Comparison of ENCODE assay signal across 8 mouse cellular contexts in the genomic region with DNA sequence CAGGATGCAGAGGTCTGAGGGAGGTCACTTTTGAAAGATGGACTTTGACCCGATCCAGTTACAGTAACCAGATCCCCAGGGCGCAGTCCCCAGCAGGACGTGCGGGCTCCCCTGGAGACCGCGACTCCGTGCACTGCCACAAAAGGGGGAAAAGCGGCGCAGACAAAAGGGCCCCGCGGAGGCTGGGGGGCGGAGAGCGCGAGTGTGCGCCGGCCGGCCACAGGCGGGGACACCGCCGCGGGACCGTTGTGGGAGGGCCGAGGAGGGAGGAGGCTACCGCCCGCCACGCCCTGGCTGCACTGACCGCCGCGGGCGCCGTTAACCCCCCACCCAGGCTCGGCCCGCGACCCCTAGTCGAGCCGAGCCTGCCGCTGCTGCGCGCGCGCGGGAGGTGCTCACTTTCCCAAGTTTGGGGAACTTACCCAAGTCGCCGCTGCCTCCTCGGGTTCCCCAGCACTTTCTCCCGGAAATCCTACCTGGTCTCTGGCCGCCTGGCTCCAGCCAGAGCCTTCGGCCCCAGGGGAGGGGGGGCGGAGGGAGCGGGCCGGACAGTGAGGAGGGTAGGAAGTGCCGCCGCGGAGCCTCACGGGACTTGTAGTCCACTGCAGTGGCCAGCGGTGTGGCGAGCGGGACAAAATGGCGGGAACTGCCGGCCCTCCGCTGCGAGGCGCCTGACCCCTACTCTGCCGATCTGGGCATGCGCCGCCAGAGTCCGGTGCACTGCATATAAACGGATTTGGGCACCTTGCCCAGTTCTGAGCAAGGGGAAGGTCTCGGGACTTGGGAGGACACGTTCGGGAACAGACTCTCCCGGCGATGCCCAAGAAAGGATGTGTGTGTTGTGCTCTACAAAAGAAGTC. TPM values are rescaled to one million over a fixed set of nuclear protein-coding genes. Genes with fewer than 3 reads are reported as not detected.
DNase-seq lines count a peak whose midpoint lies in the region; ATAC-seq and TF ChIP-seq lines count a peak whose summit lies in the region.

A gene (minus strand): TSS at position 567 of the 860 bp plus-strand sequence.

- H3K4me2 ChIP-seq in hindbrain, embryonic 15.5 days, result peak within 1 kb of the TSS; percentile 78

- TF ChIP-seq CTCF in Patski (IDR thresholded peaks at IDR 0.05), result no peak

- no peaks in the 10 kb centered on the region for H3K27me3 ChIP-seq in Patski
- H3K27me3 ChIP-seq in hindbrain, embryonic 15.5 days, result no peaks in the 10 kb centered on the region

- in situ Hi-C loops in Patski (cut with MboI; ENCODE audit: low pct_unique_long_range_greater_than_20kb), result loop anchor here (5.0 kb wide), 1 partner anchor 90 kb away; a partner anchor contains a TSS

- H3K27ac ChIP-seq in hindbrain, embryonic 15.5 days (replicated peaks), result peak within 1 kb of the TSS; percentile 94

- CTCF ChIA-PET in Patski (lab: Charles Lee), result no interaction called here

- peaks cover 9% of the 10 kb centered on the region for H3K4me1 ChIP-seq in hindbrain, embryonic 15.5 days (replicated peaks)

- H3K9me3 ChIP-seq in hindbrain, embryonic 15.5 days, result no peaks in the 10 kb centered on the region

- under 1% methylated on average over 73 of the region's 73 CpGs for WGBS in hindbrain, embryonic 15.5 days

- no peaks in the 10 kb centered on the region for H3K36me3 ChIP-seq in hindbrain, embryonic 15.5 days

- POLR2A ChIA-PET in Patski (lab: Charles Lee), result interaction anchor here (1.3 kb wide), 1 partner anchor 42 kb away, joined by 4 read pairs; a partner anchor contains a TSS

- H3K9ac ChIP-seq in hindbrain, embryonic 15.5 days, result peak within 1 kb of the TSS; percentile 78

- ATAC-seq in Patski, result peak; percentile 91
- peak; percentile 98 for ATAC-seq in hindbrain, embryonic 15.5 days (ENCODE audit: low FRiP score, low read depth)

- H3K4me3 ChIP-seq in hindbrain, embryonic 15.5 days, result peak within 1 kb of the TSS; percentile 97

- peak; percentile 80 for DNase-seq in Patski (ENCODE audit: low read depth, low spot score)
- peak; percentile 93 to 95 for DNase-seq in cerebellum, postnatal 14 days
- DNase-seq in frontal cortex, postnatal 25 days (ENCODE audit: low spot score in 2 of 2), result peak; percentile 77 to 80
- DNase-seq in left cerebral cortex, adult 11 months (ENCODE audit: low spot score), result peak; percentile 88
- DNase-seq in lung, postnatal 4 days, result peak; percentile 98 to 99
- peak; percentile 89 for DNase-seq in retina, postnatal 7 days (ENCODE audit: low read depth, low spot score)
- DNase-seq in urinary bladder, adult 2 months (ENCODE audit: low spot score), result peak; percentile 96

RNA-seq across cellular contexts. Expression of the gene that starts here (rescaled TPM):
- 60.4 TPM for polyA plus RNA-seq in Patski (2021)
- polyA plus RNA-seq in hindbrain, embryonic 15.5 days (2015; fragmentation: Nextera tagmentation; extraction: Ambion mirVana), result 8.0 and 8.1 TPM in 2 replicates
- polyA plus RNA-seq in urinary bladder, adult 2 months (2012; rRNA removed), result 9.1 and 14.1 TPM in 2 replicates

Comparison
In these comparisons a context has a peak if more than half of its experiments do, and no peak if none do; other contexts are left out.
1. Peak in every context shown above with its lines: DNase-seq, ATAC-seq, H3K4me3 ChIP-seq and H3K27ac ChIP-seq.